Mouse (Mus musculus): Measurements from ENCODE around the gene Glyr1.

Glyr1 gene

GRCm38 (mm10) chr16:5049774-5050234, at the start of gene Glyr1, which contains the start of gene Ubn1:
Glyr1 (minus strand) TSS chr16:5049863.
Ubn1 (plus strand) TSS chr16:5050057.
- peak; percentile 99 for DNase-seq

GRCm38 (mm10) chr16:5096504-5096903, 46.8 kb upstream of the Glyr1 start:
- DNase-seq, result no peak

DNA sequence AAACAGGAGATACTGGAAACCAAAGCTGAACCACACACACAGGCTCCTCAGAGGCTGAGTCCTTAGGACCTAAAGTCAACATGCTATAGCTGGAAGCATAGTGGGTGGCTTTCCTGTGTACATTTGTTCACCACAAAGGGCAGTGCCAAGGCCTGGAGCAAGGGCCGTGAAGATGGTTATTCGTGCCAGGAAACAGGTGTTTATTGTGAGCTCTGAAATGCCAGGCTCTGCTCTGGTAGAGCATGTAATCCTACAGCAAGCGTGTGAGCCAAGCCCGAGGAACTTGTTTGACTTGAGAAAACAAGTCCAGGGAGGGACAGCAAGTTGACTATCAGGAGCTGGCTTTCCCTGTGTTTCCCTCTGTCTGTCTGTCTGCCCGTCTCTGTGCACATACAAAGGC, 43.6 kb upstream of the Glyr1 start:
- no peak for DNase-seq

DNA sequence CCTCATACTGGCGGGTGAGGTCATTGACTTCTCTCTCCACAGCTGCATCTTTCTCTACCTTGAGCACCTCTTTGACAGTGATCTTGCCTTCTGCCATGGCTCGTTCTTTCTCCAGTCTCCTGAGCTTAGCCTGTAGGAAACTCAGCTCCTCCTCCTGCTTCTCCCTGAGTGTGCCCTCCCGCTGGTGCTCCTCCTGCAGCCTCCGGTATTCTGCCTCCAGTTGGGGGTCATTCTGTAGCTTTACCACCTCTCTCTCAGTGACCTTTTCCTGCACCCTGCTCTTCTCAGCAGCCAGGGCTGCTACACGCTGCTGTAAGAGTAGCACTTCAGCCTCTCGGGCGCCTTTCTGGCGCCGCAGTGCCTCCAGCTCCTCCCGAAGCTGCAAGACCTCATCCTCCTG, 39.4 kb upstream of the Glyr1 start:
- DNase-seq, result no peak

- no peak for DNase-seq
Observed at GRCm38 (mm10) chr16:5086179-5086578, 36.5 kb upstream of the Glyr1 start.

GRCm38 (mm10) chr16:5085196-5085595, 35.5 kb upstream of the Glyr1 start:
- DNase-seq, result no peak

GRCm38 (mm10) chr16:5074341-5074740, 24.7 kb upstream of the Glyr1 start:
- DNase-seq, result no peak

GRCm38 (mm10) chr16:5071974-5072373, 22.3 kb upstream of the Glyr1 start:
- no peak for DNase-seq

GRCm38 (mm10) chr16:5070321-5070720, 20.7 kb upstream of the Glyr1 start:
- DNase-seq, result no peak

- DNase-seq, result no peak
Observed at GRCm38 (mm10) chr16:5063472-5063871, 13.8 kb upstream of the Glyr1 start.

- no peak for DNase-seq
Observed at GRCm38 (mm10) chr16:5058114-5058513, 8.5 kb upstream of the Glyr1 start.

GRCm38 (mm10) chr16:5050251-5051110, 818 bp upstream of the Glyr1 start:
- DNase-seq, result peak; percentile 75

- no peak for DNase-seq
Observed at GRCm38 (mm10) chr16:5049182-5049773, 385 bp downstream of the Glyr1 start.

DNA sequence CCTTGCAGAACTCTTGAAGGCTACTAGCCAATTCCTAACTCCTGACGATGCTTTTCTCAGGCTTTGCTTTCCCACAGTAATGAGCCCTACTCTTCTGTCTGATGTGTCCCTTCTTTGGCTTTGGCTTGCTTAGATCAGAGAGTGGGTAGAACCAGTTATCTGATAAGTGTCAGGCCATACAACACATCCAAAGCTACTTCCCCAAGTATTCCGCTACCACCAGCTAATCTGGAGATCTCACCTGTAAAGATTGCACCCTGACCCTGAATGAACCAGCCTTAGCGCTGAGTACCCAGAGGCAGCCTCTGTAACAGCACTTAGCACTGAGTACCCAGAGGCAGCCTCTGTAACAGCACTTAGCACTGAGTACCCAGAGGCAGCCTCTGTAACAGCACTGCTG, 4.3 kb downstream of the Glyr1 start:
- no peak for DNase-seq

- no peak for DNase-seq
Observed at GRCm38 (mm10) chr16:5036649-5037234, 12.9 kb downstream of the Glyr1 start.

- no peak for DNase-seq
Observed at GRCm38 (mm10) chr16:5035591-5035990, 14.1 kb downstream of the Glyr1 start.

GRCm38 (mm10) chr16:5029847-5030246, 19.8 kb downstream of the Glyr1 start:
- no peak for DNase-seq

GRCm38 (mm10) chr16:5024021-5024420, 25.6 kb downstream of the Glyr1 start:
- DNase-seq, result no peak

- DNase-seq, result no peak
Observed at GRCm38 (mm10) chr16:5014578-5014977, 35.1 kb downstream of the Glyr1 start.

DNA sequence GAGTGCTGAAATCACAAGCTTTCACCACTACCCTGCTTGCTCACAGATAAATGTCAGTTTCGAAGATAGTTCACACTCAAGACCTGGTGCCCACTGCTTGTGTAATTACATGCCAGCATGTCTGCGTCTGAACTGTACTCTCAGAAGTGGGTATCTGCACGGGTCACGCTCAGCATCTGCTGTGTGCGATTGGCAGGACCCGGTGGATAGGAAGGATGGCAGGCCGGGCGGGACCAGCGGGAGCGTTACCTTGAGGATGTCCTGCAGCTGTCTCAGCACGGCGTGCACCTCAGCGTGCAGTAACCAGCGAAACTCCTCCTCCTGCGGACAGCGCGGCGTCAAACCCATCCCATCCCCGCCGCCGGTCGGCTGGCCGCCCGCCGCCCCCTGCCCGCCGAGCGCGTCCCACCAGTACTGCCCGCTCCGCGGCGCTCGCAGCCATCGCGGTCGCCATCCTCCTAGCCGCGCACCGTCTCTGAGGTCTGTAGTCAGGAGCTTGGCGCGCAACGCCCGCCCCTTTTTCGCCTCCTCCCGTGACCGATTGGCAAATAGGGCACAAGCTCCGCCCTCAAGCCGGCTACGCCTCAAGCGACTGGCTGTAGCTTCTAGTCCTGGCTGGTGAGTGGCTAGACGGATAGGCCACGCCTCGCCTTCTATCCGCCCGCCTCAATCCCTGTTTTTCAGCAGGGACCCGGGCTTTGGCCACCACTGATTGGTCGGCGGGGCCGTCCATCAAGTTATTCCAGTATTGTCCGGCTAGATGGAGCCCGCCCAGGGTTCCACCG, 36.4 kb downstream of the Glyr1 start, which contains the start of gene Rogdi:
TSS of gene Rogdi (minus strand) at position 500 of the 785 bp plus-strand sequence.
- DNase-seq, result peak; percentile 99

- DNase-seq, result peak; percentile 45
Observed at GRCm38 (mm10) chr16:5012036-5013005, 37.3 kb downstream of the Glyr1 start.

DNA sequence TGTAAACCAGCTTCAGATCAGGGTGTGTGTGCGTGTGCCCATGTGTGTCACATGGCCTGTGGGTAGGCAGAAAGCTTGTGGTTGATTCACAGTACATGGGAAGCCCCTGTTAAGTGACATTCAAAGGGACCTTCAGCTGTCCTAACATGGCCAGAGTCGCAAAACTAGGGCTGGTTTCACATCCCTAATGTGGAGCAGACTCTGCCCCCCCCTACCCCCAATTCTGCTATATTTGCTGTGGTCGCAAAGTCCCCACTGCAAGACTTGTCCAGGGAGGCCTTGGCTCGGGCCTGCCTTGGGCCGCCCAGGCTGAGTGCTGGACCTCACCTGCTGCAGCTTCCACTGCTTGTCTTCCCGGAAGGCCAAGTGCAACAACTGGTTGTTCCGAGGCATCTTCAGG, 38.4 kb downstream of the Glyr1 start:
- DNase-seq, result no peak

All from liver (tissue).